Mouse (Mus musculus): ENCODE measurements around the gene Fam57b. TPM values are rescaled to one million over a fixed set of nuclear protein-coding genes. Genes with fewer than 3 reads are reported as not detected.
"Not testable (repeated sequence)": the region's sequence is repeated elsewhere in the genome, so short reads cannot be mapped to it uniquely, and the experiment has no call there.

Gene Fam57b
- polyA plus RNA-seq, 1 experiment from 2014 or later: 65.4 TPM

DNA sequence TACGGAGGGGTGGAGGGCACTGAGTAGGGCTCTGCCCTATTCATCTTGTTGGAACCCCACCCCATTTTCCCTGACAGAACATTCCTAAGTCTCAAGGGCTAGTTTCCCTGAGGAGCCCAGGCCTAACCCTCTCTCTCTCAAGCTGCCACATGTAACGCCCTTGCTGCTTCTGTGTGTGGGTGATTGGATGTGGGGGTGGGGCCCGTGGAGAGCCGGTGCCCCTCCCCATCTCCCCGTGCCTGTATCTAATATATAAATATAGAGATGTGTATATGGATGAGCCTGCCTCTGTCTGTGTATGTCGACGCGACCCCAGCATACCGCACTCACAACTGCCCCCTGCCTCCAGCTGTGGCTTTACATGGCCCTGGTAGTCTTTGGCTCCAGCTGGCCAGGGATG lies 31.9 kb upstream of the Fam57b start:
- 91% methylated on average over 9 of the region's 9 CpGs for WGBS
- no peak overlapping the region for H3K9ac ChIP-seq
- H3K9me3 ChIP-seq: no peaks in the 10 kb centered on the region
- no peak overlapping the region for H3K27ac ChIP-seq
- H3K36me3 ChIP-seq (replicated peaks): peaks cover 33% of the 10 kb centered on the region
- H3K4me3 ChIP-seq: no peak overlapping the region
- H3K4me2 ChIP-seq: no peak overlapping the region
- no peaks in the 10 kb centered on the region for H3K27me3 ChIP-seq (replicated peaks)
- H3K4me1 ChIP-seq: peaks cover 23% of the 10 kb centered on the region
- no peak for ATAC-seq (replicated peaks)

DNA sequence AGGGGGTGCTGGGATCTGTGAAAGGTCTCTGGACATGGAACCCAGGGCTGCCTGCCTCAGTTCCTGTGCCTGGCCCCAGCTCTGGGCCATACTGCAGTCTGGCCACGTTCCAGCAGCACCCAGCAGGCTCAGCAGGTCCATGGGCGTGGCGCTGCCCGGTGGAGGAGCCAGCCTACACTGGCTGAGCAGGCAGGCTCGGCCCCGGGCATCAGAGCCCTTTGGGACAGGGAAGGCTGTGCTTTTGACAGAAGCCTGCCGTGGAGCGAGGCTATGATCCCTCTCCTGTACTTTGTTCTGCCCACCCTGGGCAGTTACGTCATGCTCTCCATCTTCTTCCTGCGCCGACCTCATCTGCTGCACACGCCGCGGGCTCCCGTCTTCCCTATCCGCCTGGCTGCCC lies 31.3 kb upstream of the Fam57b start, which contains the start of gene Gdpd3:
Gdpd3 (plus strand) TSS at position 134 of the 400 bp plus-strand sequence.
- H3K36me3 ChIP-seq (replicated peaks): peaks cover 33% of the 10 kb centered on the region
- no peak within 1 kb of the TSS for H3K4me3 ChIP-seq
- no peaks in the 10 kb centered on the region for H3K27me3 ChIP-seq (replicated peaks)
- H3K9ac ChIP-seq: no peak within 1 kb of the TSS
- ATAC-seq (replicated peaks): 0 out of 2 replicates have a peak, but pooled peaks have one; percentile 21
- H3K27ac ChIP-seq: no peak within 1 kb of the TSS
- H3K9me3 ChIP-seq: no peaks in the 10 kb centered on the region
- no peak within 1 kb of the TSS for H3K4me2 ChIP-seq
- 89% methylated on average over 16 of the region's 16 CpGs for WGBS
- H3K4me1 ChIP-seq: peaks cover 17% of the 10 kb centered on the region

DNA sequence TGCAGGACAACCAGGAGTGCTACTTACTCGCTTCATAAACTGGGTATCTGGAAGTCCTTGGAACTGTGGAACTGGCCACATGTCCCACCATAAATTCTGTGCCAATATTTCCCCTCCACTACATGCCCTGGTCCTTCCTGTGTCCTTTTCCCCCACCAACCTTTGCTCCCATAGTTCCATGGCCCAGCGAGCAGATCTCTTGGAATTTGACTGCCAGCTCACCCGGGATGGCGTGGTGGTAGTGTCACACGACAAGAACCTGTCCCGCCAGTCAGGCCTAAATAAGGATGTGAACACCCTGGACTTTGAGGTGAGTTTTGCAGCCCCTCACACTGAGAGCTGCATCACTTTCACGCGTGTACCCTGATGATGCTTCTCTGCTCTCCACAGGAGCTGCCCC lies 30.5 kb upstream of the Fam57b start:
- Histone ChIP-seq H3K9ac (no peak overlapping the region), H3K4me3 (no peak overlapping the region), H3K4me1 (peaks cover 9% of the 10 kb centered on the region), H3K27me3 (replicated peaks) (no peaks in the 10 kb centered on the region), H3K36me3 (replicated peaks) (peaks cover 33% of the 10 kb centered on the region), H3K9me3 (no peaks in the 10 kb centered on the region), H3K27ac (no peak overlapping the region), H3K4me2 (no peak overlapping the region)
- ATAC-seq (replicated peaks): no peak
- WGBS: 96% methylated on average over 8 of the region's 8 CpGs

- Histone ChIP-seq H3K4me3 (no peak overlapping the region), H3K36me3 (replicated peaks) (peaks cover 17% of the 10 kb centered on the region), H3K4me1 (peaks cover 4% of the 10 kb centered on the region), H3K9ac (no peak overlapping the region), H3K4me2 (no peak overlapping the region), H3K27me3 (replicated peaks) (no peaks in the 10 kb centered on the region), H3K9me3 (no peaks in the 10 kb centered on the region), H3K27ac (no peak overlapping the region)
- 88% methylated on average over 11 of the region's 12 CpGs for WGBS
- no peak for ATAC-seq (replicated peaks)
Observed at GRCm38 (mm10) chr7:126770784-126771183, 26.7 kb upstream of the Fam57b start.

DNA sequence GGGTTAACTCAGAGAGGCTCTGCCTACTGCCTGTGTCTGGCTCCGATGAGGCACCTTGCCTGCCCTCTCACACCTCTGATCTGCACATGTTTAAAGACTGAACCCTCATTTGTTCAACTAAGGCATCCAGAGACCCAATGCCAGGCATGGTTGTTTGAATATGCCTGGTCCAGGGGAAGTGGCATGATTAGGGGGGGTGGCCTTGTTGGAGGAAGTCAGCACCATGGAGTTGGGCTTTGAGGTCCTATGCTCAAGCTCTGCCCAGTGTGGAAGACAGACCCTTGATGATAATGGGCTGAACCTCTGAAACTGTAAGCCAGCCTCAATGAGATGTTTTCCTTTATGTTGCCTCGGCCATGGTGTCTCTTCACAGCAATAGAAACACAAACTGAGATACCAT lies 24.1 kb upstream of the Fam57b start:
- Histone ChIP-seq H3K9me3 (no peaks in the 10 kb centered on the region), H3K9ac (no peak overlapping the region), H3K4me2 (no peak overlapping the region), H3K4me1 (peaks cover 25% of the 10 kb centered on the region), H3K36me3 (replicated peaks) (peaks cover 5% of the 10 kb centered on the region; the same call in 1 of the 2 replicates), H3K4me3 (no peak overlapping the region), H3K27ac (no peak overlapping the region), H3K27me3 (replicated peaks) (no peaks in the 10 kb centered on the region)
- no peak for ATAC-seq (replicated peaks)
- WGBS: 92% methylated on average over 2 of the region's 2 CpGs

DNA sequence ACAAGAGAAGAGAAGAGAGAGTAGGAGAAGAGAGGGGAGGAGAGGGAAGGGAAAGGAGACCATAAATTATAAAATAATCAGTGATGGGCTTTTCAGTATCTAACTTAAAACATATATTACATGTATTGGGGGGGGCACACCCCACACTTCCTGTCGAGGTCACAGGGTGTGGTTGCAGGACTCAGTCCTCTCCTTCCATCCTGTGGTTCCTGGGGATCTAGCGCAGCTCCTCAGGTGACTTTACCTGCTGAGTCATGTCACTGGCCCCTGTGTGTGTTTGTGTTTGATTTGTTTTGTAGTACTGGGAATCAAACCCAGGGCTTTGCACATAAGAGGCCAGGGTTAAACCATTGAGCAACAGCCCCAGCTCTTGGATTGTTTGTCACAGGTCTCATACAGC lies 23.0 kb upstream of the Fam57b start:
- 91% methylated on average over 2 of the region's 2 CpGs for WGBS
- Histone ChIP-seq H3K36me3 (replicated peaks) (peaks cover 5% of the 10 kb centered on the region; the same call in 1 of the 2 replicates), H3K4me3 (no peak overlapping the region), H3K27me3 (replicated peaks) (no peaks in the 10 kb centered on the region), H3K4me2 (no peak overlapping the region), H3K27ac (no peak overlapping the region), H3K4me1 (peaks cover 35% of the 10 kb centered on the region), H3K9me3 (no peaks in the 10 kb centered on the region), H3K9ac (no peak overlapping the region)
- ATAC-seq (replicated peaks): no peak

DNA sequence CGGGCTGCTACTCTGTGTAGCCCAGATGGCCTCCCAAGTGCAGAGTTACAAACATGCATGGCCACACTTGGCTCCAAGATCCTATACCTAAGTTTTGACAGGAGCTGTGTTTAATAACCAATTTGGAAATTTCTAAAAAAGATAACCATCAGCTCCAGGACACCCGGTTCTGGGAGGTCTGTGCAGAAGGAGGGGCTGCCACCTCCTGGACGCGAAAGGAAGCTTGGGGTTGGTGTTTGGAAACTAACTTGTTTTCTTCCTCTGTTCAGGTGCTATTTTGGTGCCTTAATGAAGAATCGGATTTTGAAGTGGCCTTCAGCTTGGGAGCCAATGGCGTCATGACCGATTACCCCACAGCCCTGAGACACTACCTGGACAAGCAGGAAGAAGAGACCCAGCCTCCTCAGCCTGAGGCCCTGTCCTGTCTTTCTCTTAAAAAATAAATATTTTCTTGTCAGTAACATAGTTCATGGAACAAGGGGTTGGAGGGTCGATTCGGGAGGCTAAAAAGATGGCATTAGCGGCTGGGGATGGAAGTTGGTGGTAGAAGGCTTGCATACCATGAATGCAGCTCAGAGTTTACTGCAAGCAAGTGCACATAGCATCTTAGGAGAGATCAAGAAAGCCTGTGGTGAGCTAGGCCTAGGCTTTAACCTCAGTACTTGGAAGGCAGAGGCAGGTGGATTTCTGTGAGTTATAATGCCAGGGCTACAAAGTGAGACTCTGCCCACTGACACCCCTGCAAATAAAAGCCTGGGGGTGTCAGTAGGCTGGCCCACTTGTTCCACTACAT lies 22.1 kb upstream of the Fam57b start:
- Histone ChIP-seq H3K27ac (peak overlapping the region; percentile 91; the same call in 1 of the 2 replicates), H3K4me3 (no peak overlapping the region), H3K9ac (no peak overlapping the region), H3K27me3 (replicated peaks) (no peaks in the 10 kb centered on the region), H3K9me3 (no peaks in the 10 kb centered on the region), H3K36me3 (replicated peaks) (no peaks in the 10 kb centered on the region; the same call in 1 of the 2 replicates), H3K4me2 (0 out of 2 replicates have a peak overlapping the region, but pooled peaks have one; percentile 91), H3K4me1 (peaks cover 44% of the 10 kb centered on the region)
- 86% methylated on average over 10 of the region's 10 CpGs for WGBS
- ATAC-seq (replicated peaks): no peak

DNA sequence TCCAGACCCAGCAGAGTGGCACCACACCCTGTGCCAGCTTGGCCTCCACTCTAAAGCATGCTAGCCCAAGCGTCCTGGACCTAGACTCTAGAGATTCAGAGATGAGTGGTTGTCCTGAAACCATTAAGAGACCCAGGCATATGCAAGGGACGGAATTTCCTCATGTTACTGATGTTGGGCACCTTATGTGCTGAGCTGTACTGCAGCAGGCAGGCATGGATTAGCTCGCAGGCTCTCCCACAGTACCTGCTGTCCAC lies 21.6 kb upstream of the Fam57b start:
- peak overlapping the region; percentile 90; the same call in 1 of the 2 replicates for H3K4me3 ChIP-seq
- H3K9ac ChIP-seq: no peak overlapping the region
- H3K4me1 ChIP-seq: peaks cover 48% of the 10 kb centered on the region
- 73% methylated on average over 3 of the region's 3 CpGs for WGBS
- peak overlapping the region; percentile 91 for H3K4me2 ChIP-seq
- H3K27me3 ChIP-seq (replicated peaks): no peaks in the 10 kb centered on the region
- no peaks in the 10 kb centered on the region for H3K9me3 ChIP-seq
- ATAC-seq (replicated peaks): no peak
- no peaks in the 10 kb centered on the region; the same call in 1 of the 2 replicates for H3K36me3 ChIP-seq (replicated peaks)
- peak overlapping the region; percentile 91; the same call in 1 of the 2 replicates for H3K27ac ChIP-seq

DNA sequence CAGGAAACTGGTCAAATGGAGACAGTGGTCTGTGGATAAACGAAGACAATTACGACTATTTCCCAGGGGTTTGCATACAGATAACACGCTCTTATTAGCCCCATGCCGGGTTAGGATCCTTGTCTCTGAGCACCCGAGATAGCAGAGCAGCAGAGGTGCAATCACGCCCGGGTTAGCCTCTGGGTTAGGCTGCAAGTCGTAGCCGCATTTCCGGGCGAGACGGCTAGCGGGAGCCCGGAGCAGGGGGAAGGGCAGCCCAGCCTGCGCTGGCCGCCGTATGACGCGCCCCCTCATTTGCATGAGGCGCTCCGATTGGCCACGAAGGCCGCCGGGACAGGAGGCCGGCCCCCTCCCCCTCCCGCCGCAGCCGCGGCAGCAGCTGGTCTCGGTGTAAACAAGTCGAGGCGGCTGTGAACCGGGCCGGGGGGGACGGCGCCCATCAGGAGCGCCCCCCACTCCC lies 20.8 kb upstream of the Fam57b start, which contains the start of gene Ypel3:
Ypel3 (plus strand) TSS at position 358 of the 460 bp plus-strand sequence.
- Histone ChIP-seq H3K27me3 (replicated peaks) (no peaks in the 10 kb centered on the region), H3K9ac (peak within 1 kb of the TSS; percentile 95), H3K27ac (peak within 1 kb of the TSS; percentile 91), H3K4me3 (peak within 1 kb of the TSS; percentile 90), H3K4me2 (peak within 1 kb of the TSS; percentile 91), H3K9me3 (no peaks in the 10 kb centered on the region), H3K36me3 (replicated peaks) (no peaks in the 10 kb centered on the region), H3K4me1 (peaks cover 55% of the 10 kb centered on the region)
- peak; percentile 89 for ATAC-seq (replicated peaks)
- under 1% methylated on average over 34 of the region's 37 CpGs for WGBS

- Histone ChIP-seq H3K27ac (peak overlapping the region; percentile 91), H3K4me3 (peak overlapping the region; percentile 90), H3K9ac (peak overlapping the region; percentile 95), H3K4me2 (peak overlapping the region; percentile 91), H3K4me1 (peaks cover 55% of the 10 kb centered on the region), H3K36me3 (replicated peaks) (no peaks in the 10 kb centered on the region), H3K9me3 (no peaks in the 10 kb centered on the region), H3K27me3 (replicated peaks) (no peaks in the 10 kb centered on the region)
- WGBS: 33% methylated on average over 10 of the region's 10 CpGs
- no peak for ATAC-seq (replicated peaks)
Observed at GRCm38 (mm10) chr7:126777476-126777875, 20.0 kb upstream of the Fam57b start.

DNA sequence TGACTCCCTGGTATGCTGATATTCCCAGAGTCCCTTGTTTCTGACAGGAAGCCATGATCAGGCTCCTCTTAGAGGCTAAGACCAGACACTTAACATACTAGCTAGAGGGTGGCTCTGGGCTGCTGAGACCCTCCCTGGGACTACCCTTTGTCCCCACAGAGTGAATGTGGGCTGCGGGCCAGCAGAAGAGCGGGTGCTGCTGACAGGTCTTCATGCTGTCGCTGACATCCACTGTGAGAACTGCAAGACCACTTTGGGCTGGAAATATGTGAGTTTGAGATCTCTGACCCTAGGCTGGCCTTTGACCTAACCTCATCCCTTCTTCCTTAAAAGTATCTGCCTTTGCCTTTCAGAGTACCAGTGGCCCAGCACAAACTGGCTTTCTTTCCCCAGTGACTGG lies 19.3 kb upstream of the Fam57b start:
- H3K9me3 ChIP-seq: no peaks in the 10 kb centered on the region
- H3K36me3 ChIP-seq (replicated peaks): no peaks in the 10 kb centered on the region
- H3K27me3 ChIP-seq (replicated peaks): no peaks in the 10 kb centered on the region
- 82% methylated on average over 3 of the region's 3 CpGs for WGBS
- peaks cover 55% of the 10 kb centered on the region for H3K4me1 ChIP-seq
- 0 out of 2 replicates have a peak overlapping the region, but pooled peaks have one; percentile 95 for H3K9ac ChIP-seq
- no peak overlapping the region for H3K27ac ChIP-seq
- no peak for ATAC-seq (replicated peaks)
- H3K4me2 ChIP-seq: peak overlapping the region; percentile 91
- H3K4me3 ChIP-seq: peak overlapping the region; percentile 90; the same call in 1 of the 2 replicates

- Histone ChIP-seq H3K27ac (peak overlapping the region; percentile 83; the same call in 1 of the 2 replicates), H3K4me1 (peaks cover 55% of the 10 kb centered on the region)
- not testable (repeated sequence) for H3K27me3 ChIP-seq (replicated peaks); H3K9me3 ChIP-seq; H3K36me3 ChIP-seq (replicated peaks); H3K4me2 ChIP-seq; H3K4me3 ChIP-seq; ATAC-seq (replicated peaks); H3K9ac ChIP-seq
- WGBS: 91% methylated on average over 7 of the region's 7 CpGs
Observed at GRCm38 (mm10) chr7:126779101-126779500, 18.4 kb upstream of the Fam57b start.

Data from midbrain, embryonic 15.5 days (tissue).